Mouse (Mus musculus): Measurements from ENCODE around the gene Robo1.

Robo1 gene

GRCm38 (mm10) chr16:72998677-72999076, 690.6 kb downstream of the Robo1 start:
- peak; percentile 7 for DNase-seq (ENCODE audit: low read depth, low spot score)

- DNase-seq (ENCODE audit: low read depth, low spot score): no peak
These were observed 694.6 kb downstream of the Robo1 start for GRCm38 (mm10) chr16:73002685-73003084.

GRCm38 (mm10) chr16:73004601-73005000, 696.5 kb downstream of the Robo1 start:
- DNase-seq (ENCODE audit: low read depth, low spot score): no peak

GRCm38 (mm10) chr16:73005831-73006230, 697.7 kb downstream of the Robo1 start:
- DNase-seq (ENCODE audit: low read depth, low spot score): no peak

GRCm38 (mm10) chr16:73007434-73007833, 699.3 kb downstream of the Robo1 start:
- no peak for DNase-seq (ENCODE audit: low read depth, low spot score)

GRCm38 (mm10) chr16:73011313-73011712, 703.2 kb downstream of the Robo1 start:
- DNase-seq (ENCODE audit: low read depth, low spot score): no peak

DNA sequence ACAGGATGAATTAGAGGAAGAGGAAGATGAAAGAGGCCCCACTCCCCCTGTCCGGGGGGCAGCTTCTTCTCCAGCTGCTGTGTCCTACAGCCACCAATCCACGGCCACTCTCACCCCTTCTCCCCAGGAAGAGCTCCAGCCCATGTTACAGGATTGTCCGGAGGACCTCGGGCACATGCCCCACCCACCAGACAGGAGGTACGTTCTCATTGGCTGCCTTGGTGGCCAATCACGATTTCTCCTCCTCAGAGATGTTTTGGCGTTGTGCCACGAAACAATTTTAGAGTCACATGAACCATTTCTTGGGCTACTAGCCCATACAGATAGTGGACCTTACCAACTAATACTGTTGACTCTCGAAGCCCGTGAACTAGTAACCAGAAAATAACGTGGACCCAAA, 704.8 kb downstream of the Robo1 start:
- DNase-seq (ENCODE audit: low read depth, low spot score): no peak

DNA sequence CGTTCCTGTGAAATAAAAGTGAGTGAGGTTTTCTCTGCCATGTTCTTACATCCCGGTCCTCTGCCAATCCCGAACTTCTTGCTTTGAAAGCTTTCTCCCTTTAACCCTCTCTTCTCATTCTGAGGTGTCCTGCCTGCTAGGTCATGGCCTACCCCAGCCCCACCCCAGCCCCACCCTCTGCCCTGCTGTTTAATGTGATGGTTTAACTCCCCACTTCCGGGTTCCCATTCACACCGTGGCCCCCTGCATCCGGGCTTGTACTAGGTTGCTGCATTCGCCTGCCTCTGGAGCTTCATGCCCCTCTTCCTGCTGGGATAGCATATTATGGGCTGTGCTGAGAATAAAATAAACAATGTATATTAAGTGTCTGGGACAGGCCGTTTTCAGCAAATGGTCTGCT, 706.4 kb downstream of the Robo1 start:
- DNase-seq (ENCODE audit: low read depth, low spot score): no peak

DNA sequence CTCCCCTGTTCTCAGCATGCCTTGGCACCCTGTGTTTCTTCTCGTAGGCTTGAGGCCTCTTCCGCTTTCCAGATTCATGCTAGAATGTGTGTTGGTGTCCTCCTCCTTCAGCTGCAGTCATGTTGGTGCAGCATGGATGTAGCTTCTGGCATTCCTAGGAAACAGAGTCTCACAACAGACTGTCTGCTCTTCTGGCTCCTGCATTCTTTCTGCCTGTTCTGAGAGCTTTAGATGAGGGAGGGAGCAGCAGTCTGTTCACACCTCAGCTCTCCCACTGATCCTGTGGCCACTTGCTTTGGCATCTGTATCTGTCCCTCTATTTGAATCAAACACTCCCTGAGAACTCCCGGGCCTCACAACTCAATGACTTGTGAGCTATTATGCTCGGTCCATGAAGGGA, 707.9 kb downstream of the Robo1 start:
- no peak for DNase-seq (ENCODE audit: low read depth, low spot score)

DNA sequence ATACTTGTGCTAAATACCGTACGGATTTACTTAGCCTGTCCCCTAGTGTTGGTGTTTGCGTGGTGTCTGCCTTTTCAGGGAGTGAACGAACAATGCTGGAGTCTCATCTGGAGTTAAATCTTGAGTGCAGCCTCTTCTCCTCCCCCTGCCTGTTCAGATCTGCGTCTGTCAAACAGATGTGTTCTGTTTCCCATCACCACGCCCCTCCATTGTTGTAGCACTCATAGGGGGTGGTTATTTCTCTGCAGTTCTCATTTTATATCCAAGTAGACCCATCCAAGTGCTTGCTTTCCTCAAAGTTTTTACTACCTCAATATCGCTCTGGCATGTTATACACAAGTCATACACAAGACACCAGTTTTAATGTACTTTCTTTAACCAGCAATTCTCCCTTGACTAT, 708.7 kb downstream of the Robo1 start:
- no peak for DNase-seq (ENCODE audit: low read depth, low spot score)

DNA sequence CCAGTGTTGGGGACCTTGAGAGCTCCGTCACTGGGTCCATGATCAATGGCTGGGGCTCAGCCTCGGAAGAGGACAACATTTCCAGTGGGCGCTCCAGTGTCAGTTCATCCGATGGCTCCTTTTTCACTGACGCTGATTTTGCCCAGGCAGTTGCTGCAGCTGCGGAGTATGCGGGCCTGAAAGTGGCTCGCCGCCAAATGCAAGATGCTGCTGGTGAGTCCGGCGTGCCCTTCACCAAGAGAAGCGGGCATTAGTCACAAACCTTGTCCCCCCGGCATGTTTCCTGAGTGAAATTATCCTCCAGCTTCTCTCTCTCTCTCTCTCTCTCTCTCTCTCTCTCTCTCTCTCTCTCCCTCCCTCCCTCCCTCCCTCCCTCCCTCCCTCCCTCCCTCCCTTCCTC, 716.2 kb downstream of the Robo1 start:
- no peak for DNase-seq (ENCODE audit: low read depth, low spot score)

- DNase-seq (ENCODE audit: low read depth, low spot score): peak; percentile 25
These were observed 719.6 kb downstream of the Robo1 start for GRCm38 (mm10) chr16:73027692-73028091.

- DNase-seq (ENCODE audit: low read depth, low spot score): no peak
These were observed 722.9 kb downstream of the Robo1 start for GRCm38 (mm10) chr16:73030999-73031398.

DNA sequence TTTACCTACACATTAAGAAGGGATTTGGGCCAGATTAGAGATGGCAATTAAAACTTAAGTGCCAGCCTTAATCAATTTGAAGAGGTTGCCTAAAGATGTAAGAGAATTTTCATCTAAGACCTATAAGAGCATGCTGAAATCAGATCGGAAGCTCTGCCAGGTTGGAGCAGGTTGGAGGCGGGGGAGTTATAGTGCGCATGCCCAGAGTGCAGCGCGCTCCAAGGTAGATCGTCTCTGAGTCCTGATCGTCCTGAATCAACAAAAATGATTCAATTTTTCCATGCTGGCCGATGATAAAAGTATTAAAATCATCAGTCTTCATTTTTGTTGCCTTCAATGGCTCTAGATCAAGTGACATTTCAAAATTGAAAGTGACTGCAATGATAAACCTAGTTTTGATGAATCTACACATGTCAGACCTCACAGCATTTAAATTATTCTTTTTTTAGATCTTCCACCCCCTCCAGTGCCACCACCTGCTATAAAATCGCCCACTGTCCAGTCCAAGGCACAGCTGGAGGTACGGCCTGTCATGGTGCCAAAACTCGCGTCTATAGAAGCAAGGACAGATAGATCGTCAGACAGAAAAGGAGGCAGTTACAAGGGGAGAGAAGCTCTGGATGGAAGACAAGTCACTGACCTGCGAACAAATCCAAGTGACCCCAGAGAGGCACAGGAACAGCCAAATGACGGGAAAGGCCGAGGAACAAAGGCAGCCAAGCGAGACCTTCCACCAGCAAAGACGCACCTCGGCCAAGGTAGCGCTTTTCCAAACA, 727.3 kb downstream of the Robo1 start:
- no peak for DNase-seq (ENCODE audit: low read depth, low spot score)

DNA sequence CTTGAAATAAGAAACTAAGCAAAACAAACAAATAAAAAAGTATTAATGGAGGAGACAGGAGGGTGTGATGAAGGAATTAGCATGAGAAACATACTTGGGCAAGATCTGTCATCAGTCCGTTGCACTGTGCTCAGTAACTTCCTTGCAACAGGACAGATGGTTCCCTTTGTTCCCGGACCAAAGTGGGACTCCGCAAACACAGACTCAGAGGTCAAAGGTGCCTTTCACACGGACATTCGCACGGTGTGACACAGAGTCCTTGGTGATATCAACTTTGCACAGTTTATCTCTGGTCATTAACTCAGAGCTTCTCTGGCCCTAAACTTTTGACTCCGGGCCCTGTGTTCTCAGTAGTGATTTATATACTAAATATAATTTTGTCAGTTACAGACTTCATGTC, 730.4 kb downstream of the Robo1 start:
- no peak for DNase-seq (ENCODE audit: low read depth, low spot score)

DNA sequence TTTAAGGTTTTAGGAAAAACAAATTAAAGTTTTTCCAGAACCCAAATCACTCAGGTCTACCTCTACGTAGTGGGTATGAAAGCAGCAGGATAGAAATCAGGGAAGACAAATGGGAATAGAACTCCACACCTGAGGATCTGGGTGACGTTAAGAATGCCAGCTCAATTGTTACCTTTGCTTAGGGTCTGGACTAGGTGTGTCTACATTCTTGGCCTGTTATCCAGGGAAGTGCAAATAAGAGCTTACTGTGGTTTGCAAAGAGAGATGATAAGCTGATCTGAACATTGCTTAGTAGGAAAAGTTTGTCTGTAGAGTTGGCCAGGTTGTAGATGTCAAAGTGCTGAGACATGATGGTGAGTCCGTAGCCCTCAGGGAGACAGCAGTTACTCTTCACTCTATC, 754.4 kb downstream of the Robo1 start:
- DNase-seq (ENCODE audit: low read depth, low spot score): no peak

- DNase-seq (ENCODE audit: low read depth, low spot score): no peak
These were observed 759.7 kb downstream of the Robo1 start for GRCm38 (mm10) chr16:73067782-73068181.

DNA sequence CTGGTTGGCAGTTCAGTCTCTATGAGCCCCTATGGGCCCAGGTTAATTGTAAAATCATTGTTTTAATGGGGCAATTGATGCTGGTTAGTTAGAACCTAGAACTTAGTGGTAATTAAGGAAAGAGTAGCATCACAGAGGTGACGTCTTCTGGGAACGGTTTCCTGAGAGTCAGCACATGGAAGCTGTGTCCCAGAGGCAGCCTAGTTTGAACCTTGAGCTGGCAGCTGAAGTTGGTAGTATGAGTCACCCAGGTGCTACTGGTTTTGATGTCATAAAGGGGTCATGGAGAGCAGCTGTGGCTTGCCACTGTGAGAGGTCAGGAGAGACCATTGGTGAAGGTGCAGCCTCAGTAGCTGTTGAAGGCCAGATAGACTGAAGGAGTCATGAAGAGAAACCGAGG, 763.9 kb downstream of the Robo1 start:
- no peak for DNase-seq (ENCODE audit: low read depth, low spot score)

DNA sequence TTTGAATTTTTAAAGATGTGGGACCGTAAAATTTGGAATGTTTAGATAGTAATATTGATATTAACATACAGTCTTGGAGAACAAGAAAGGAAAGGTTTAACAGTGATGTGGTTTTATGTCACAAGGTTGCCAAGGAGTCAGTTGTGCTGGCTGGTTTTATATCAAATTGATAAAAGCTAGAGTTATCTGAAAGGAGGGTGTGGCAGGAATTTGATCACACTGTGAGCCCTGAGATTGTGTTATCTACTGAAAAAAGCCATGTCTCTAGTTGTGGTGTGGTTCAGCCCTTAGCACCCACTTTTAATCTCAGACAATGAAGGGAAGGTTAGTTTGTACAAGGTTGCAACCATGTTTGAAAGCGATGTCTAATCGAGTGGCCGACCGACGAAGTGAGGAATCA, 764.8 kb downstream of the Robo1 start:
- DNase-seq (ENCODE audit: low read depth, low spot score): no peak

GRCm38 (mm10) chr16:73082420-73082819, 774.3 kb downstream of the Robo1 start:
- no peak for DNase-seq (ENCODE audit: low read depth, low spot score)

- no peak for DNase-seq (ENCODE audit: low read depth, low spot score)
These were observed 775.0 kb downstream of the Robo1 start for GRCm38 (mm10) chr16:73083077-73083476.
